Mouse (Mus musculus) telencephalon, adult 2 months (tissue): ENCODE measurements around the gene Olfr1423.
"Not testable (repeated sequence)": the region's sequence is repeated elsewhere in the genome, so short reads cannot be mapped to it uniquely, and the experiment has no call there.

Experiments used
- DNase-seq: peaks from one replicate; pipeline ENCODE4 v3.0.0-alpha.2; 2011; ENCODE audit warnings: low read depth, low spot score

Gene Olfr1423

DNA sequence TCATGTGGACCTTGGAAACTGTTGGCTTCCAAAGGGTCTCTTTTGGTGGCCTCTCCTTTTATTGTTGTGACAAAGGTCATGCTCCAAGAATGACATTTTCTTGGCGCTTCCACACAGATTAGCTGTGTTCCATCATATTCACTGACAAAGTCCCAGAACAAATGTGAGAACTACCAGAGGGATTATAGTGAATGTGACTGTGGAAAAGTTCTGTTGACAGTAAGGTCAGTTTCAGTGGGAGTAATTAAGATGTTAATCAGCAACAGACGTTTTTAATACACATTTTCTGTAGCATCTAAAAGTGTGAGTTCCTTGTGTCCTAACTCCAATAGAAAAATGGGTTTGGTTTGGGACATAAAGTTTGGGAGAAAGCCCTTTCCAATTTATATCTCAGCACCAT lies at the start of gene Olfr1423:
Olfr1423 (minus strand) TSS at position 101 of the 400 bp plus-strand sequence.
- DNase-seq = no peak

DNA sequence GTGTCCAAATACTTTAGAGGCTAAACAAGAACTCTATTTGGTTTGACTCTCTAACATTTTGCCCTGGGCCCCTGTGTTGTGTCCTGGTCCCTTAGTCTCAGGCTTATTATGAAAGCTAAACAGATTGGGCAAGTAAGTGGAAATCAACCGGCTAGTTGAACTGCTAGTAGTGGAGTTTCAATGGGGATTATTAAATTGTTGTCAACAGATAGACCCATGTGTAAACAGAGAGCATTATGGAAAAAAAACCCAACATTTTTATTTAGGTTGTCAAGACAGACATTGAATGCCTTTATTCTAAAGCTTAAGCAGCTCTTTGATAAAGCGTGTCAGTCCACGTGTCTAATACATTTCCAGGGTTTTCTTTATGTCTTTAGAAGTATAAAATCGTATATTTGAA lies 36.5 kb upstream of the Olfr1423 start, which contains the start of gene Olfr1425:
Olfr1425 (minus strand) TSS at position 101 of the 400 bp plus-strand sequence.
- not testable (repeated sequence) for DNase-seq

DNA sequence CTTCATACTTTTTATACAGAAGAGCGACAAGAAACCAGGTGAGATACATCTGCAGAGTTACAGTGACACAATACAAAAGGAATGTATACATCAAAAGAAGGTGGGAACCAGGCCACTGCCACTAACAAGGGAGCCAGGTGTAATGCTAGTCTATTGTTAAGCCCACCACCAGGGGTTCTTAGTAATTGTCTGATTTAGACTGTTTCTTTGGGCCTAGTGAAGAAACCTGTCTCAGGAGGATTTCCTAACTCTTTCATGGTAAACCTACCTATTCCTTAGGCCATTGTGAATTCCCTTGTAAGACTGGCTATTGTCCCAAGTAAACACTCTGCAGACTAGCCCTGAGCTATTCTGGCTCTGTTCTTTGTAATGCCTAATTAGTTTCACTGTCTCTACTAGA lies 28.4 kb upstream of the Olfr1423 start:
- DNase-seq = not testable (repeated sequence)

DNA sequence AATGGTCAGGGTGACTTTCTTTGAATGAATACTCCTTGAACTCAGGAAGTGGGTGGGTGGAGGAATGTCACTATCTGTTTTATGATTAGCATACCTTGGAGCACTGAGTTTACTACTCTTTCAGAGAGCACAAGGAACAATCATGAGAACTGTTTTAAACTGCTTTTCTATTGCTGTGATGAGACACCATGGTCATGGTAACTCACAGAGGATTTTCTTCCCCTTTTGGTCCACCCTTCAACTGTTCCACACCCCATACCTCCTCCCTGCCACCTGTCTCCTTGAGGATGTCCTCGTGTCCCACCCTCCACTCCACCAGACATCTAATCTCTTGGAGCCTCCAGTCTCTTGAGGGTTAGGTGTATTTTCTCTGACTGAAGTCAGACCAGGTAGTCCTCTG lies 26.7 kb upstream of the Olfr1423 start:
- not testable (repeated sequence) for DNase-seq

DNA sequence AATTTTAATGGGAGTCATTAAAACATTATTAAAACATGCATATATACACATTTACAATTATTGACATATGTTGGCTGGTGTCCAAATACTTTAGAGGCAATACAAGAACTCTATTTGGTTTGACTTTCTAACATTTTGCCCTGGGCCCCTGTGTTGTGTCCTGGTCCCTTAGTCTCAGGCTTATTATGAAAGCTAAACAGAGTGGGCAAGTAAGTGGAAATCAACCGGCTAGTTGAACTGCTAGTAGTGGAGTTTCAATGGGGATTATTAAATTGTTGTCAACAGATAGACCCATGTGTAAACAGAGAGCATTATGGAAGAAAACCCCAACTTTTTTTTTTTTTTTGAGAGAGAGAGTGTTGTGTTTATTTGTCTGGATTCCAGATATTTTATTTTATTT lies 21.5 kb upstream of the Olfr1423 start, which contains the start of gene Olfr1424:
Olfr1424 (minus strand) TSS at position 101 of the 400 bp plus-strand sequence.
- DNase-seq = not testable (repeated sequence)

DNA sequence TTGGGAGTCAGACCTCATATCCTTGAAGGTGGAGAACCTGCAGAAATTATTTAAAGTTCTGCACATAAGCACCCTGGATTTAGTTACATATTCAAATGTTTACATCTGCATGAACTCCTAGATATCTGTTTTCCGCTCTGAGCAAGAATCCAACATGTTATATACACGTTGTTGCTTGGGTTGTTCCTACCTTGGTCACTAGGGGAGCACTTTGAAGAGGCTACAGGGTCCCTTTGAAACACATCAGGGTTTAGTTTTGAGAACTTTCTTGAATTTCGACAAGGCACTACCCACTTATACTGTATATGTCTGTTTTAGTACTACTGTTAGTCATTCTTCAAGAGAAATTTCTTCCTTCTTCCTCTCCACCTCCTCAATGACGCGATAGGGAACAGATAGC lies 2.0 kb upstream of the Olfr1423 start:
- no peak for DNase-seq

DNA sequence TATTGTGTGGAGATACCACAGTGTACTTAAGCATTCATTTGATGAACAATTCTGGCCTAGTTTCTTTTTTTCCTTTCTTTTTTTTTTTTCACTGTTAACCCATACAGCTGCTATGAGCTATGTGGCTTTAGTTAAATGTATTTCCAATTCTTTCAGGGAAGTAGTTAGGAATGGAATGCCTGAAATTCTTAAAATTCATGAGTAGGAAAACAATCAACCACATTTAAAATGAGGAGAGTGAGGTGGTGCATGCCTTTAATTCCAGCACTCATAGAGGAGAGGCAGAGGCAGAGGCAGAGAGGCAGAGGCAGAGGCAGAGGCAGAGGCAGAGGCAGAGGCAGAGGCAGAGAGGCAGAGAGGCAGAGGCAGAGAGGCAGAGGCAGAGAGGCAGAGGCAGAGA lies 3.4 kb downstream of the Olfr1423 start:
- no peak for DNase-seq

DNA sequence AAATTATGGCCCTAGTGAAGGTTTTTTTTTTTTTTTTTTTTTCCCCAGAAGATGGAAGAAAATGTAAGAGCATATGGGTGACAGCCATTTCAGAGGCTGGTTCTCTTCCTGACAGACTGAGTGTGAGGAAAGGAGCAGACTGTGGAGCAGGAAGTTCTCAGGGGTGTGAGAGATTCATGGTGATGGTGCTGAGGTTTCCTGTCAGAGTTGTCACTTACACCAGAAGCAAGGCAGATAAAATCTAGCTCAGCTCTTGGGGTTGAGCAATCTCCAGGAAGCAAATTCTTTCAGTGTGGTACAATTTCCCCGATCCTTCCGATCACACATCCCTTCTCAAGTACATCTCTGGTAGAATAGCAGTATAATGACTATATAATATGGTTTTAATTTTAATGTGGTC lies 14.5 kb downstream of the Olfr1423 start:
- DNase-seq = no peak

DNA sequence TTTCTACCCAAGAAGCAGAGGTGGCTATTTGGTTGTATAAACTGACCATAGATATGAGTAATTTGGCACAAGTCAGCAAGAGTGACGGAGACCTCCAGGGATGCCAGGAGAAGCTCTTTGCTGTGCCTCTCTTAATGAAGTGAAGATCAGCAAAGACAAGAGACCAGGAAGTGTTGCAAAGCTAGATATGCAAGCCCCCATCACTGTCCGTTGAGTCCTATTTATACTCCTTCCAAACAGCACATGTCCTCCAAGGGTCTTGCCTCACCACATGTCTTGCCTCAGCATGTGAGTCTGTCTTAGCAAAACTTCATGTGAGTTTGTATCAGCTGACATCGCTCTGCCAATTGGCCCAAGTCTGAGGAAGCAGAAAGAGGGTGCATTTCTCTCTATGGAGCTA lies 15.8 kb downstream of the Olfr1423 start:
- DNase-seq = no peak

DNA sequence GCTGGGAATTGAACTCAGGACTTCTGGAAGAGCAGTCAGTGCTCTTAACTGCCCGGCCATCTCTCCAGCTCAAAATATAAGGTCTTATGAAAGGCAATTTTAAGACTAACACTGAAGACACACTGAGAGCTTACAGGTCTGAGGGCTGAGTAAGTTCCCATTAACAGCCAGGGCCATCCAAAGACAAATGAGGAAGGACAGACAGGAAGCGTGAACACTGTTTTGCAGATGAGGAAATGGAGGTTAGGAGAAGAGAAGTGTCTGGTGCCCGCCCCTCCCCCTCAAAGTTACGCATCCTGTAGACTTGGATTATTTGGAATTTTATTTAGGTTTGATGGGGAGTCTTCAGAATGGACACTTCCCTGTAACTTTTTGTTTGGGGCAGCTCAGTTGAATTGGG lies 17.0 kb downstream of the Olfr1423 start:
- DNase-seq = no peak

DNA sequence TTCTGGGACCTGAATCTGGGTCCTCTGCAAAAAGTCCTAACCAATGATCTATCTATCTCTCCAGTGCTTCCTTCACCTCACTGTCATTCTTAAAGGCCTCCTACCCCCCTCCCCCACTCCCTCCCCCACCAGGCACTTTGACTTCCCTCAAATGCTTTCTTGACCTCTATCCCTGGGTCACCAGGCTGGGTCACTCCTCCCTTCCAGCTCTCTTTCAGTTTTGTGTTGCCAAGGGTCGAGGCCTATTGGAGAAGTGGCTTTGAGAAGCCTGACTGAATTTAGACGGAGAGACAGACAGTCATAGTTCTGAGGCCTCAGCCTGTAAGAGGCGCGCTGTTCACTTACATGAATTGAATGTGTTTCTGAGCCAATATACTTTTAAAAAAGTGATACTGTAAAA lies 24.9 kb downstream of the Olfr1423 start:
- no peak for DNase-seq

DNA sequence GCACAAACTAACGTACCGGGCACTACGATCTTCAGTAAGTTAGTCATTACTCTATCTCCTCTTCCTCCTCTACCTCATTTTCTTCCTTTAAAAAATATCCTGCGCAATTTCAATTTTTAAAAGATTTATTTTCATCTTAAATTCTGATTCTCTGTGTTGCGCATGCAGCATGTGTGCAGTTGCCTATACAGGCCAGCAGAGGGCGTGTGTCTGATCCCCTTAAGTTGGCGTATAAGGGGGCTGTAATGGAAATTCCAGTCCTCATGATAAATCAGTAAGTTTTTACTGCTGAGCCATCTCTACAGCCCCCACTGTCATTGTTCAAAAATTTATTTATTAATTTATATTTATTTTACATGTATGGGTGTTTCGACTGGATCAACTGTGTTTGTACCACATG lies 25.4 kb downstream of the Olfr1423 start:
- no peak for DNase-seq

DNA sequence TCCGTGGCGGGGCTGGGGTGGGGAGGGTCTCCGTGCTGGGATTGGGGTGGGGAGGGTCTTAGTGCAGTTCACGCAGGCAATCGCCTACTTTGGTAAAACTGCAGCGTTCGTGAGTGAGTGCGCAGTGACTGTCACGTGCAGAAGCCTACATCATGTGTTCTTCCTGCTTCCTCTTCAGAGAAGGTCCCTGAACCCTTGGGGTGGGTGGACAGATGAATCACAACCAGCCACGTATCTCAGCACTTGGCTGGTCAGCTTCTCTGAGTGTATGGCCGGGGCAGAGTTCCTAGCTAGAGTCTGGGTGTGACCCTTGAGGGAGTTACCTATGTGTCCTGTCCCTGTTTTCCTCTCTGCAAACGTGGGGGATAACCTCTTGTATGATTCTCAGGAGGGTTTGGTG lies 27.9 kb downstream of the Olfr1423 start:
- no peak for DNase-seq

DNA sequence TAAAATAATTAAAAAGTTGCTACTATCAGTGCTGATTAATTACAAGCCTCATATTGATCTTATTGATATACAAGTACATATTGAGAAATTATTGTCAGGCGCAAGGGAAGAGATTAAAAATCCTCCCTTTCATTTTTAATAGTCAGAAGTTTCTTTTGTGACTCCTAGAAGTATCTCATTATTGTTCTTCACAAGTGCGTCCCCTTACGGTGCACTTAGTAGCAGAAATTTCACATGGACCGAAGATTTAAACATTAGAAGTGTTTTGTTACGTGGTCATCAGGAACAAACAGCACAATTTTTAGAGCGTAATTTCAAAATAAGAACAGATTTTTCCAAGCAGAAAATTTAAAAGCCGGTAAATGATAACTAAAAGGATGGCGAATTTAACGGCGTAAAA lies 28.5 kb downstream of the Olfr1423 start:
- no peak for DNase-seq

DNA sequence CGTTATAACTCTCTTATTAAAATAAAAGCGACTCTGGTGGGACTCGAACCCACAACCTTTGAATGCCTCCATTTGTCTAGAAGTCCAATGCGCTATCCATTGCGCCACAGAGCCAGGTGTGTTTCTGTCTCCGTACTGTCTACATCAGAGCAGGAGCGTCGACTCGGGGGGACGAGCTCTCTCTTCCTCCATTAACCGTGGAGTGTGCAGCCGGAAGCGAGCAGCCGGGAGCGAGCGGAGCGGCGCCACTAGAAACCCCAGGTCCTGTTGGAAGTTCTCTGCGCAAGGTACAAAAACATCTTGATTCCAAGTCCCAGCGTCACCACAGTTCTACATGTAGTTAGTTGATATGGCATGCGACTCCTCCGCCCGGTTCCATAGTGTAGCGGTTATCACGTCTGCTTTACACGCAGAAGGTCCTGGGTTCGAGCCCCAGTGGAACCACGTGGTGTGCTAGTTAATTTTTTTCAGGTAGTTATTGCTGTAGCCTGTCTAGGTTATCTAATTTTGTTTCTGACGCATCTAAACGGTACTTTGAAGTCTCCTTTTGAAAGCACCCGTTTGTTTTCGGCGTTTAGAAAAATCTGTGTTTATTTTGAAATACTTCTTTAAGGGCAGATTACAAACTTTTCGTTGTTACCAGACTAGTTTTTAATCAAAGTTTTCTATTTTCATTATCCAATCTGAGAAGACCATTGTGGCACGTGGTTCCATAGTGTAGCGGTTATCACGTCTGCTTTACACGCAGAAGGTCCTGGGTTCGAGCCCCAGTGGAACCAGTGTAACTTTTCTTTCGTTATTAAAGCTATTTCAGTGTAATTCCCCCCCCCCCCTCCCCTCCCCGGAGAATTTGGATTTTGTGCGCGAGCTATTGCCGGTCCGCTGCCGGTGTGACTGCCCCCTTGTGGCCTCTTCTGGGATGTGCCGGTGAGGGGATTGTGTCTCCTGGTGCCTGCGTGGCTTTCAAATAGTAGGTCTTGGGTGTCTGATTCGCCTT lies 29.3 kb downstream of the Olfr1423 start:
- peak; percentile 73 for DNase-seq

DNA sequence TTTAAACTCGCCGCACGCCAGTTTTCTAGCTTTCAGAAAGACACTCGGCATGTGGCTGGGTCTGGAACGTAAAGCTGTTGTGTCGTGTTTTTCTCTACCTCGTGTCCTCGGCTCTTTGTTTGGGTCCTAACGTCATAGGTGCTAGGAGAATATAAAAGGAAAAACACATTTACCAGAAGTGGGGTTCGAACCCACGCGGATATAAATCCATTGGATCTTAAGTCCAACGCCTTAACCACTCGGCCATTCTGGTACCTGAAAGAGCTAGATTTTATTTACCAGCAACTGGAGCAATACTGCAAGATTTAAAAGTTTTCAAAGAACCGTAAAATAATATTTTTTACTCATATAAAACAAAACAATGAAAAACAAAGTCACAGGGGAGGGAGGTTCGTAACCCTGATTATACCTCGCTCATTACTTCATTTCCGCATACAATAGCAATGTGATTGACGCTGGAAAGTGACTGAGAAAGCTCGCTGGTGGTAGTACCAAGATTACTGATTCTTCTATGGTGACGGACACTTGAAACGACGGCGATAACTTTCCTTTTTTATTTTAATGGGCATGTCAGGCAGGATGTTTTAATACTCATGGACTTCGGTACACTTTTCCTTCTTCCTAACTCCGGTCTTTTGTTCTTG lies 30.1 kb downstream of the Olfr1423 start:
- DNase-seq = peak; percentile 90

DNA sequence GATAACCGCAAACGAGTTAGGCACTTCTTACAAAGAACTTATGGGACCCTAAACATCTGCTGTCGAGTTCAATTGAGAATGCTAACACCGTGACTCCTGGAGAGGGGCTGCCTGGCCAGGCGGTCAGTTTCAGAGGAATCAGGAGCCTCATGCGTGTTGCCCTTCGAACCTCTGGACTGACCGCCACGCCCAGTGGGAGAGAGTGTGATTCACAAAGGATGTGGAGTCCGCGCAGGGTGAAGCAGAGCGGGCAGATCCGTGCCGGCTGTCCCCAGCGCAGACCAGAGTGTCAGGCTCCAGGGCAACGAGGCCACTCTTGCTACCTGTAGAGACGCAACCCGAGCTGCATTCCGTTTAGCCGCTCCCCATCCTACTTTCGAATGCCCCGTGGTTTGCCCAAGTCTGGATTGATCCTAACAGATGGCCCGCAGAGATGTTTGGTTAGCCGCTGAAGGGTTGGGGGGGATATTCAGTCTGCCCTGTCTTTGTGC lies 30.8 kb downstream of the Olfr1423 start:
- DNase-seq = no peak

DNA sequence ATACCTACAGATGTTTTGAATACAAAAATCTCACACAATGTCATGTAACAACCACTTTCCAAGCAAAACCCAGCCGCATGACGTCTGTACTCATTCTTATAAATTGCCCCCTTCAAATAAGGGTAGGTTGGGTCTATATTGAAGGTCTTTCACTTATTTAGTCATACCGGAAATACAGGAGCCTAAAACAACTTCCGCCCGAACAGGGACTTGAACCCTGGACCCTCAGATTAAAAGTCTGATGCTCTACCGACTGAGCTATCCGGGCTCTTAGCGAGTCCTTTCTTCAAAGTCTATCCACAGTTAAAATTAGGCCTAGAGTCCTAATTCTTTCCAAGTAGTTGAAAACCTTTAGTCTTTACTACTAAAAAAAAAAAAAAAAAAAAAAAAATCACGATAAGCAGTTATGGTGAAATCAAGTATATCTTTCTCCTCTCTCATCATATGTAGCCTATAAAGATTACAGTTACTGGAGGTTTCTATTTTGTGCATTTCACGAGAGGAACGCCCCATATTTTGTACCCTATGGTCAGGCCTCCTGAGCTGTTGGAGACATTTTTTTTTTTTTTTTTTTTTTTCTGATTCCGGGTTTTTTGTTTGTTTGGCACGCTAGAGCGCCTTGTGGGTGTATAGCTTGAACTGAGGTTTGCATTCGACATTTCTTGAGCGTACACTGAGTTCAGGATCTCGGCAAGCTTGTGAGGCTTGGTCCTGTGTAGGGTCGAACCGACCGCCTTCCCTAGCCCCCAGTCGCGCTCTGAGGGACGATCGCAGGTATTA lies 31.4 kb downstream of the Olfr1423 start:
- no peak for DNase-seq

DNA sequence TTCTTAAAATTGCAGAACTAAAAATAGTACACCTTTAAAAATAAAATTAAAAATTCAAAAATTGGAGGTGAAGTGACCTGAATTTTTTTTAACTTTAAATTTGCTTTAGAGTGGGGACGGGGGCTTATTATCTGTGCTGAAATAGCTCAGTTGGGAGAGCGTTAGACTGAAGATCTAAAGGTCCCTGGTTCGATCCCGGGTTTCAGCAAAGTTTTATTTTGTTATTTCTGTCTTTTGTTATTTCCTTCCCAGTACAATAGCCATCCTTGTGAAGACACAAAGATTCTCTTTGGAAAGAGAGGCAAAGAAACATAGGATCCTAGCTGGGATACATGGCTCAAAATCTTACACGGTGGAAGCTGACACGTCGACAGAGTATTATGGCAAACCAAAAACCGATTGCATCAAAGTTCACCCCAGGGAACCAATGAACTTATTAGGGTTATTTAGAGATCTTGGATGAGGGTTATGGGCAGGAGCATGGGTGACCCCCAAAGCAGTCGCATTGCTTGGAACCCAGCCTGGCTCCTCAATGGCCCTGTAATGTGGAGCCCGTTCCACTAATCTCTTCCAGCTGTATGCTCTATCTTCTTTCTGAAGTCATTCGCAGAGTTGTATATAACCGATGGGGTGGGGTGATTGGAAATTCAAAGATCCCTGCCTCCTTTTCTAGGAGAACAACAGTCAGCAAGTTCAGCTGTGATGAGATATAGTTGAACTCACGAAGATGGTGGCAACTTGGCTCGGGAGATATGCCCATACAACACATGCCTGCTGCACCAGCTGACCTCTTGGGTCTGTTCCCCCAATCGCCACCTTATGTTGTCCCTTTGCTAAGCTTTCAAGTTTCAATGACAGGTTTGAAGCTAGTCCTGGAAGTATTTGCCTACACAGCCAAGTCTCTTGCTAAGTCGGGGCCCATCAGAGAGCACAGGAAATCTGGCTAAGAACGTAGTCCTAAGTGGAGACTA lies 32.4 kb downstream of the Olfr1423 start:
- no peak for DNase-seq

DNA sequence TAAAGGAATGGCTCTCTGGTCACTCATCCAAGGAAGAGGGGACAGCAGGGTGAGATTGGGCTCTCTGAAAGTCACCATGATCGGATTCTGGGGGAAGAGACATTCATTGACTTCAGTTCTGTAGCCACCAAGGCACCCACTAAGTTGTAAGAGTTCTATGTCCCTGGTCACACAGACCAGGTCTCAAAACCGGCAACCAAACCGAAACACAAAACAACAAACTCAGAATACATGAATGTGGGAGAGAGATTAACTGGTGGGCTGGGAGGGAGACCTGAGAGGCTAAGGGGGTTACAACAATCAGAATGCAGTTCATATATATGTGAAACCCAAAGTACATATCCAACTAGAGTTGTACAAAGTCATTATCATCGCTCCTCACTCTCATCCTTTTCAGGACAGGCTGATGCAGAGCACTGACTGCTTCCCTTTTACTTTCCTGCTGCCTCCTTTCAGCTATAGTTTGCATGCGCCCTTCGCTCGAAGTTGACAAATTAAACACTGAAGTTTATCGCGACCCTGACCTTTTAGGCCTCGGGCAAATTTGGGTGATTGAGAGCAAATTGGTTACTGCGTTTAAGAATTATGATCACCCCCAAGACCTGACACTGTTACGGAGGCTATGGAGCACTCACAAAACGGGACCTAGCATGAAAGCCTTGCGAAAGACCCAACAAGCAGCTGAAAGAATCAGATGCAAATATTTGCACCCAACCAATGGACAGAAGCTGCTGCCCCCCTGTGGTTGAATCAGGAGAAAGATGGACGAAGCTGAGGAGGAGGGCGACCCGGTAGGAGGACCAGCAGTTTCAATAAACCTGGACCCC lies 33.8 kb downstream of the Olfr1423 start:
- no peak for DNase-seq
